Mouse (Mus musculus) ovary, postnatal 10 days (tissue): ENCODE results near the gene Crmp1.
A peak's percentile ranks its signal among the peaks of the same experiment; 100 is the strongest.

ENCODE experiments used
- DNase-seq: peaks from one replicate; pipeline ENCODE4 v3.0.0; 2022; ENCODE audit warnings: low spot score

Gene Crmp1

DNA sequence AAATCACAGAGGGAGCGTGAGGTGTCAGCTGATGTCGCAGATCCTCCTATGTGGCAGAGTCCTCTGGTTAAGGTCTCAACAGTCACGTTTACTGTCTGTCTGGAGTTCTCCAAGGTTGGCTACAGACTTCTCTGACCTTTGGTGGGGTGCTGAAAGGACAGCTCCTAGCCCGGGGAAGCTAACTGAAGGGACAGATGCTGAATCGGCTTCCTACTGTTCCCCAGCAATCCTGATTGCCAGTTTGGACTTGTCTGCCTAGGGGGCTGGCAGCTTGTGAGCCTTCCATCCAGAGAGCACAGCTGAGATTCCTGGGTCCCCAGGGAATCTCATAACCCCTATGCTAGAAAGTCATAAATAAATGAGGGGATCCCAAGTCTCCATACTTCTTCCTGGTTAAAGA lies 1.2 kb upstream of the Crmp1 start:
- DNase-seq, result no peak

DNA sequence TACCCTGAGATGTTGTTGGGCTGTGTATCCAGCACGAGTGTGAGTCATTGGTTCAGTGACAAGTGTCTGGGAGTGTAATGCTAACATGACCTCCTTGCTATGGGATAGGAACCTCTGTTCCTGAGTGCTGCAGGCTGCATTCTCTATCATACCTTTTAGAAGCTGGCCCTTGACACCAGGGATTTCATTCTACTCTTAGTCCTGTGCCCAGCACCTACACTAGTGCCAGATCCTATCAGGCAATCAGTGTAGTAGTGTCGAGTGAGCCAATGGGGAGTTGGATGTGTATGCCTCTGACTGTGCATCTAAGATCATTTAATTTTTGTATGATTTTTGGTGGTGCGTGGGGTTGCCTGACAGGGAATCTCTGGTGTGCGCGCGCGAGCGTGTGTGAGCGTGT lies 516 bp upstream of the Crmp1 start:
- DNase-seq, result no peak

DNA sequence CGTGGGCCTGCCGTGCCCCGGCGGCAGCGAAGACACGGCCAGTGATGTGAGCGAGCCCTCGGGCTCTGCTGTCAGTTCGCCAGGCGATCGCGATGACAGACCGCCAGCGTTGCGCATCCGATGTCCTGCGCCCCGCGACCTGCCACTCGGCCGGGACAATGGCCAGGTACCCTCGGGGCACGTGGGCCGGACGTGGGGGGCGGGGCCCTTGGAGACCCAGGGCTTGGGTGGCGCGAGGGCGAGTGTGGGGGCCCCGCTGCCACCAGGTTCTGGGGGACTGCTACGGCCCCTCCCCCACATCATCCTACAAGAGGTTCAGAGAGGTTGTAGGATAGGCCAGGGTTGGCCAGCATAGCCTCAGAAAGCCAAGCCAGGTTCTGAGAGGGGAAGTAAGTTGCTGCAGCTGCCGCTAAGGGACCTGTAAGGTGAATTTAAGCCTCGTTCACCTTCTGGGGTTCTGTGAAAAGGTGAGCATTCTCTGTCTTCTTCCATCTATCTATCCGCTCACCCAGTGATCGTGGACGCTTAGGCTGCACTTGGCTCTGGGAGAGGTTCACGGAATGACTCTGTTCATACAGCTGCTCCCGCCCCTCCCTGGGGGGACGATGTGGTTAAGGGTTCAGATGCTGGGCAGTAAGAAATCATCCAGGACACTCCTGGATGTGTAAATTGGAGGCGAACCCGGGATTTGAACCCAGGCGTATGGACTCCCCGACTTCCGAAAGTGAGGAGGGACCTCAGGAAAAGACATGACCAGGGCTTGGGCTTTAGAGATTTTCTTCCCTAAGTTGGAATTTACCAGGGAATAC lies 824 bp downstream of the Crmp1 start:
- no peak for DNase-seq

DNA sequence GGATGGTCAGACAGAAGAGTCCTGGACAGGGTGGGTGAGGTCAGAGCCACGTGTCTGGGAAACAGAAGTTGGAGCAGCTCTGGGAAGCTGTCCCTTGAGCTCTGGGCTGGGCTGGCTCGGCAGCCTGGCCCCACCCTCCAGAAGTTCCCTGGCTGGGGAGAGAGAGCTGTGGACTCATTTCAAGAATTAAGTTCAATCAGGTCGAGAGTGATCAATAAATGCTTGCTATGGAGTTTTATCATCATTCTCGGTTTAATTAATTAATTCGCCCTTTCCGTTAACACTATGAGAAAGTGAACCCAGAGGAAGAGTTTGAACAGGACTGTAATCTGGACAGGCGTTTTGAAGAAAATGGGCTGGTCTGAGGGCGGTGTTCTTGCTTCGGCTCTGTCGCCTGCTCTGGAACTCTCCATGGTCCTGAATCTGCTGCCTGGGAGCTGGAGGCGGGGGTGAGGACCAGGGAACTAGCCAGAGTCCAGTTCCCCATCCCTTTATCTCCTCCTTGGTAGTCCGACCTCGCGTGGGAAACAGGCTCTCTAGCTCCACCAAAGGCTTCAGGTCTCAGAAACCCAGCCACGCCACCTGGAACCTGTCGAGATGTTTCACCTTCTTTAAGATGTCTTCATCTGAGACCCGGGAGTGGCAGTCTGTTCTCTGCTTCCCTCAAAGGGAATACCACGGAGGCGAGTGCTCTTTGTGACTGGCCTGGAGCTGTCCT lies 1.6 kb downstream of the Crmp1 start:
- DNase-seq, result peak; percentile 62

DNA sequence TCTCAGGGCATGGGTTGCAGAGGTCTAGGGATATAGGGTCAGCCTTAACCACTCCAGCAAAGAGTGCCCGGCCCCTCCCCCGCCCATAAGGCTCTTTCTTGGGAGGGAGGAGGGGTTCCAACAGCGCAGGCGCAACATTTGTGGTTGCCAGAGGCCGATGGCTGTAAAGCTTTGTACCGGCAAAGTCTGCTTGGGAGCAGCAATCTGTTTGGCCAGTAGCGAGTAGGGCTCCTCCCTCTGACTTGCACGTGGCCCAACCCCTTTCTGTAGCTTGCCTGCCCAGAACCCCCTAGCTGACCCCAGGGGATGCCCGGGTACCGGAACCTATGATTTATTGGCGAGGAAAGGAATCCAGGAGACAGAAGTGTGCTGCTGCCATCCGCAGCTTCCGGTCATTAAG lies 2.4 kb downstream of the Crmp1 start:
- DNase-seq, result no peak

DNA sequence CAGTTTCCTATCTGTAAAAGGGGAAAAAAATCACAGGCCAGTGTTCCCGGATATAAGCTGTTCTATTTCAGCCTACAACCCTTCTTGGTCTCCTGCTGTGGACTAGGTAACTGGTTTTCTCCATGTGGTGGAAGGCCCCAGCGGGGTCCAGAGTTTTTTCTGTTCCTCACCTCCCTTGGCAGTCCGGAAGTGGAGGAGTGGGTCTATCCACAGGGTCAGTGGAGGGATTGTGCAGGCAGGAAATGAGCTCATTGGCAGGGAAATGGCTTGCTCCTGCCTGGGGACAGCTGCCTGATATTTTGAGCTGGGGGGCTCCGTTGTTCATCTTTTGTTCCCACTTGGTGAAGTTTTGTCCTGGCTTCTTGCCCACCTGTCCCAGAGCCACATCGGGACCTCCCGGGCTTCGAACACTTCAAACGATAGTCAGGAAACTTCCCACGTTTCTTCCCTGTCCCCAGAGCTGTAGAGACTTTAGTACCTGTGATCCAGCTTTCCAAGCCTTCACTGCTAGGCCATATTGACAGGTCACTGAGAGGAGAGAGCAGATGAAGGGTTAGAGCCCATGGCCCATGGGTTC lies 3.0 kb downstream of the Crmp1 start:
- DNase-seq, result no peak

DNA sequence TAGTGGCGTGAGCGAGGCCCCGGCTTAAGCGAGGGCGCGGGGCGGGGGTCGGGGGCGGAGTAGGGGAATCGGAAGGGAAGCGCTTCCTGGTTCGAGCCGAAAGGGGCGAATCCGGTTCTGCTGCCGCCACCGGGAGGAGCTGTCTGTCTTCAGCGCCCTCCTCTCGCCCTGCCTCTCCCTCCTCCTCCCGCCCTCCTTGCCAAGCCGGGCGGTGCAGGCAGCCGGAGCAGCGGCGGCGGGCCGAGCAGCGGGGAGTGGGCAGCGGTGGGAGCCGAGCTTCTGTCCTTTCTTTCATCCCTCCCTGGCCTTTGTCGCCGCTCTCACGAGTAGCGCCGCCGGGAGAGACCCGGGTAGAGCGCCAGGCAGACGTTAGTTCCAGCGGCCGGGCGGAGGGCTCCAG lies 3.9 kb downstream of the Crmp1 start:
- DNase-seq, result no peak

DNA sequence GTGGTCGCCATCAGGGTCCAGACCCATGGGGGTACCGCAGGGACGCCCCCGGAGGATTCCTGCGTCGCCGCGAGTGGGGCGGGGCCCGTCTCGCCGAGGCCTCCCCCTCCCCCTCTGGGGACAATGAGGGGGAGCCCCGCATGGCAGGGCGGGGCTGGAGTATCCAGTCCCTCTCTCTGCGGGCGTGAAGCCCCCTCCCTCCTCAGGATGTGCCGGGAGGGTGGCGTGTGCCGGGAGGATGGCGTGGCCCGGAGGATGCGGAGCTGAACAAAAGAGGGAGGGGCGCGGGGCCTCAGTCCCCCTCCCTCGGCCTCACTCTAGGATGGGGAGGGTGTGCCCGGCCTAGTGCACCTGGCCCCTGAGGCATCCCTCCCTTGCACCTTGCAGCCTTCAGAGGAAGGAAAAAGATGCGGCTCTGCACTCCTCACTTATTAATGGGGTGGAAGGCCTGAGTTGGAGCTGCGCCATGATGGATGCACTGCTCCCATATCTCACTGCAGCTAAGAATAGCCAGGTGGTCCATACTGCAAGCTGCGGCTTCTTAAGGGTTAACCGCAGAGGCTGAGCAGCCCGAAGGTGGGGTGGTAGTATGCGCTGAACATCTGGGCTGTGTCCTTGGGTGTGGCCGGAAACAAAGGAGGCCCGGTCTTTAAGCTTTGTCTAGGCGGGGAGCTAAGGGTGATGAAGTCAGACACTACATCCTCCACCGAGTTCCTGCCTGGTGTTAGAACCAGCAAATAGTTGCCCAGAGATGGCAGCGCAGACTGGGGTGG lies 4.6 kb downstream of the Crmp1 start:
- DNase-seq, result no peak

DNA sequence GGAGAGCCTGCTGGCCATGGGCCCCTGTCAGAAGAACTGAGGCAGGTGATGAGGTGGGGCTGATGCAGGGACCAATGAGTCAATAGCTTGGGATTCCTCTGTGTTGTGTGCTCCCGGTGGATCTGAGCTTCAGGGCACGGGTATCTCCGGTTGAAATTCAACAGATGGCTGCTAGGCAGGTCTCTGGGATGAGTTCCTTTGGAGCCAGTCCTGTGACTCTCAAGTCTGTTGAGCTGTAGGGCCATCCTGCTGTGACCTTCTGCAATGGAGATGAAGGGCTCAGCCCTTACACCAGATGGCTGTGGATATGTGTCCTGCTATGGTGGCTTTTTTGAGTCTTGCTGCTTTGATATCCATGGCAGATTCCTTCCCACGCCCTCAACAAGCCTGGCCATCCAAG lies 5.7 kb downstream of the Crmp1 start:
- DNase-seq, result no peak

DNA sequence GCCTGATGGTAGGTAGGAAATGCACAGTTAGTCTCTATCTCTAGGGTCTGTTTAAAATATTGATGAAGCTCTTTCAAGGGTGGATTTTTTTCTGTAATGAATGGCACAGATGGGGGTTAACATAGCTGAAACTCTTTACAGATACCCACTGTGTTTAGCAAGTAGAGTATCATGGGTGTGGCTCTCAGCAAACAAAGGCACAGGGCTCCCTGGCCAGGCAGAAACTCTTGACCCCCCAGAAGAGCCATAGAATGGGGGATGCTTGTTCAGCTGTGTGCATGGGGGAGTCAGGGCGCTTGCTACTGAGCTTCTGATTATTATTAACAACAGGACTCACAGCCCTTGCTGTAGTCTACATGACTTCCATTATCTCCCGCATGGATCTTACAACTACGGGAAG lies 7.1 kb downstream of the Crmp1 start:
- no peak for DNase-seq

DNA sequence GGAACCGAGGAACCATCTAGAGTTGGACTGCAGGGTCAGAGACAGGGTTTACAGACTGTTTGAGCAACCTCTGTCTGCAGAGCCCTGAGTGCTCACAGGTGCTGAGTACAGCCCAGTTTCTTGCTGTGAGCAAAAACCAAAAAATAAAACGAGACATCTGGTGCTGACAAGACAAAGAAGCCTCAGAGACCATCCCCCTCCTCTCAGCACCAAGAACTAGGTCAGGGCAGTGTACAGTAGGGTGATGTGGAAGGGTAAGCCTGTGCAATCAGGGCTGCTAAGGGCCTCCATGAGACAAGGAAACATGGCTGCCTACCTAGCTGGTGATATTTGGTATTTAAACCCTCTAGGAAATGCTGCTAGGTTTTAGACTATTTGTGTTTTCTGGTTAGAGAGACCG lies 9.9 kb downstream of the Crmp1 start:
- DNase-seq, result no peak

DNA sequence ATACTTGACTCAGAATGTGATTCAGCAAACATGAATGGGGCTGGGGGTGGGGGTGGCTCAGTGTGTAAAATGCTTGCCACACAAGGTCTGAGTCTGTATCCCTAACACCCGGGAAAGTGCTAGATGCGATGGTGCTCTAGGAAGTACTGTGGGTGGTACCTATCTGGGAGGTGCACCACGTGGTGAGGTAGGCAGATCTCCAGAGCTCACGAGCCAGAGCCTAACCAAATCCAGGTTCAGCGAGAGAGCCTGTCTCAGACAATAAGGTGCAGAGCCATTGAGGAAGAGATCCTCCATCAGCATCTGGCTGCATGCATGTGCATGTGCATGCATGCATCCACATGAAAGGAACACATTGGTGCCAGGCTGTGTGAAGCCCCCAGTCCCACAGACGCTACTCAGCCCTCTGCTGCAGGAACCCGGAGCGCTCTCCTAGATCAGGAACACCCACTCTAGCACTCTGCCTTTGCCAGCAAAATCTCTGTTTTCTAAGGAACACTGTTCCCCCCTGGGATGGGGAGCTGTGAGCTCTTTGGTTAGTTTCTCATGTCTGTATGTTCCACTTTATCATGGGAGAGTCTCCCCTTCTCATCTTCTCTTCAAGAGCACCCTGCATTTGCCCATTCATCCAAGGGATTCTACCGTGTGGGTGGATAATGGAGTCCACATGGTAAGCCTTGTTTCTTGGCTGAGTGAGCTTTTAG lies 10.5 kb downstream of the Crmp1 start:
- no peak for DNase-seq

DNA sequence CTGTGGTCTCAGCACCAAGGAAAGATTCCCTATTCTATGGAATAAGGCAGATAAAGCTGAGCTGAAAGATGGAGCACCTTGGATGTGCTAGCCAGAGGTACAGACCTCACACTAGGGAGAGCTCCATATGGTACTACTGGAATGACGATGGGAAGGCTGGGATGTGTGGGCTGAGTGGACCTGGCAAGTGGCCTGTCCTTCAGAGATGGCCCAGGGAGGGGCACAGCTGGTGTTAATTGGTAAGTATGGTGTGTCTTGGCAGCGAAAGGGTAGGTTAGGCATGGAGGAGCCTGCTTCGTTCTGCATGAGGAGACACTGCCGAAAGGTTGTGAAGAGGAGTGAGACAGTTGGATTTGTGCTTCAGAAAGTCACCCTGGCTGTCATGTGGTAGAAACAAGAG lies 12.8 kb downstream of the Crmp1 start:
- DNase-seq, result no peak

DNA sequence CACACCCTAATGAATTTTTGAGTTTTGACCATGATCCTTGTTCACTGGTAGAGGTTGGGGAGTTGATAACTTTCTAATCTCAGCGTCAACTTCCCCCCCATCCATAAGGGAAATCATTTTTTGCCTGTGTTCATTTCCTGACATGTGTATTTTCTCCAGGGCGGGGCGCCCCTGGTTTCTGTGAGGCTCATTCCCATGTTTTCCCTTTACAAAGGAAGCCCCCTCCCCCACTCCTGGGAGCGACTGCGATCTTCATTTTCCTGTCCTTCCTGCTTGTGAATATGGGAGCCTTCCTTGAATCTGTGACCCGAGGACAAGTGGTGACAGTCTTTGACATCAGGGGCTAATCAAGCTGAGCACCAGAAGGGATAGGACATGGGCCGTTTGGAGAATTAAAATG lies 15.1 kb downstream of the Crmp1 start:
- DNase-seq, result no peak

DNA sequence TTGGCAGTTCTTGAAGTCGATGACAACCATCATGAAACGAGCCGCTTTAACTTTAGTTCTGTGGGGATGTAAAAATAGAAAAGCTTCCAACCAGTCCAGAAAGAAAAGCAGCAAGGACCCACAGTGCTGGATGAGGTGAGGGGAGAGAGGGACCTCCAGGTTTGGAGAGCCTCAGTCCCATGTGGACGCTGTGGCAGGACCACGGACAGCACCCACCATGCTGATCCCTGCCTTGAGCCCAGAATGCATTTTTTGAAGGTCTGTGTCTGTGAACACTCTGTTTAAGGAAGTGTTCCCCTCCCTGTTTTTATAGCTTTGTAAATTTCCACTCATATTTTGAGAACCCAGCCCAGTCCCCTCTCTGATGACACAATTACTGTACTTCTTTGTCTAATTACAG lies 15.5 kb downstream of the Crmp1 start:
- no peak for DNase-seq

DNA sequence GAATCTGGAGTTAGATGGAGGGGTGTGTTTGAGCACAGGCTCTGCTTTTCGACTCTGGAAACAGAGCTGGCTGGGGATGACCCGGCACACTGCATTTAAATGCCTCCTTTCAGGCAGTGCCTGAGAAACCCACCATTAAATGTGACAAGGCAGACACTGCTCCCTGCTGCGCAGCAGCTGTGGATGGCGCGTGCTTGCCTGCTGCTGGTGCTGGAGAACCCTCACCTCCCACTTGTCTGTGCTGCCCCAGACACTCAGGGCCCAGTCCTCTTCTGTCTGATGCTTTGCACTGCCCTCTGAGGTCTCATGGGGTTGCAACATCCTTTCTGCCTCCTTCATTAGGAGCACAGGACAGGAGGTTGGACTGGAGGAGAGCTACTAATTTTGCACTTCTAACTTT lies 20.0 kb downstream of the Crmp1 start:
- no peak for DNase-seq

DNA sequence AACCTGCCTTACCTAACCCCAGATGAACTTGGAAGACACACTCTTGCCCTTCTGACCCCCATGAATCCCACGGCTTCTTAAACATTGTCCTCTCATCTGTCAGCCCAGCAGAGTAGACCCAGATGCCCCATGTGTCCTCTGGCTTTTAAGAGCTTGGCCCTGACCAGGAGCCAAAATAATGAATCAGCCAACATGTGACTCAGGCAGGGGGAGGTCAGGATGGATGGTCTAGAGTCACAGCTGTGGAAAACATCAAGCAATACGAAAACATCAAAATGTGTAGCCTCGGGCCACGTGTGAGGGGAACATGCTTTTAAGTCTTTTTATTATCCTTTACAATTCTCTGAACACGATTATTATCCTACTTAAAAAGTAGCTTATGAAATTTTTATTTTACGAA lies 22.1 kb downstream of the Crmp1 start:
- no peak for DNase-seq

DNA sequence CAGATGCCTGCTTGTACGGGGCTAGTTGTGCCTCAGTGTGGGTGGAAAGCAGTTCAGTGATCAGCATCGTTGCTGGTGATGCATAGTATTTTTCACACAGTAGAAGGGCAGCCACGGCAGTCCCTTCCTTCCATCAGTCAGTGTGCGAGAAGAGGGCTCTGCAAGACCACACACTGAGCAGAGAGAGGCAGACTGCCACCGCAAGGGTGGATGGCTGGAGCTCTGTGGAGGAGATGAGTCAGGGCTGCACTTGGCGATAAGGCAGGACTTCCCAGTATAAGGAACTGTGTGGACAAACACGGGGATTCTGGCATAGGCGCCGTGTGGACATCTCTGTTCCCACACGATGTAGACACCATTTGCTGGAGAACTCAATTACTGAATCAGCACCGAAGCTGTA lies 39.3 kb downstream of the Crmp1 start:
- no peak for DNase-seq

DNA sequence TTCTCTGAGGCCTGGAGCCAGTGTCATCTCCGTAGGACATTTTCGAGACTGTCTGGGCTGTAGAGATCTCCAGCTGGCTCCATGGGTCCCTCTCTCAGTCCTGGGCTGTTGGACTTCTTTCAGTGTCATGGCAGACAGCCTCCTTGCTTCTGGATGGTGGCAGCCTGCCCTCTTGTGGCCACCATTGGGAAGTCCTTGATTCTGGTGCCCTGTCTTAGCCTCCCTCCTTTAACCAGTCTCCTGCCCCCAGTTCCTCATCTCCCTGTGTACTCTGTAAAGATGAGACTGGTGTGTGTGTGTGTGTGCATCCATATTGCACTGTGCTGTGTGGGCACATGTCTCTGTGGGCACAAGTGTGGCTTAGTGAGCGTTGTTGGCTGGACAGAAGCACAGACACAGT lies 46.6 kb downstream of the Crmp1 start:
- no peak for DNase-seq

DNA sequence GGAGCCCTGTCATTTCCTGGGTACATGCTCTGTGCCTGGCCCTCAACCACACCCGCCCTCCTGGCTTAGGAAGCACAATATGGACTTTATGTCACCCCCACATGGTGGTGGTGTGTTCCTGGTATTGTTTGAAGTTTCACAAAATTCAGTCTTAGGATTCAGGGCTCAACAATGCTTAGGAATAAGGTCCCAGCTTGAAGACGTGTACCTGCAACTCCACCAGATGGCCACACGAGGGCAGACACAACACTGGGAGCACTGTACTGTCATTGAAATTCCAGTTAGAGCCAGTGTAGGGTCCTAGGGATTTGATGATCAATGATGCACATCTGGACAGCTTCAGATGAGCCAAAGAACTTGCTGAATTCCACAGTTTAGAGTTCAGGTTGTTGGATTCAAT lies 47.5 kb downstream of the Crmp1 start:
- DNase-seq, result no peak

DNA sequence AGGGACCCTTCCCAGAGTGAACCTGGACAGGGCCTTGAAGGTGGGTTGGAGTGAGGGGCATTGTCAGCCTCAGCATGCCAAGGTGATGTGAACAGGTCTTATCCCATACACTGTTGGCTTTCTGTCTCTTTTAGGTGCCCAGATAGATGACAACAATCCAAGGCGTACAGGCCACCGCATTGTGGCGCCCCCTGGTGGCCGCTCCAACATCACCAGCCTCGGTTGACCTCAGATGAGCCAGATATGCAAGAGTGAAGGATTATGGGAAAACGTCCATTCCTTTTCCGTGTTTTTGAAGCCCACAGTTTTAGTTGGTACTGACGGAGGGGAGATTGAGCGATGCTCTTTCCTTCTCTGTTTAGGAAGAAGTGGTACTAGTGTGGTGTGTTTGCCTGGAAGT lies 49.2 kb downstream of the Crmp1 start:
- no peak for DNase-seq

DNA sequence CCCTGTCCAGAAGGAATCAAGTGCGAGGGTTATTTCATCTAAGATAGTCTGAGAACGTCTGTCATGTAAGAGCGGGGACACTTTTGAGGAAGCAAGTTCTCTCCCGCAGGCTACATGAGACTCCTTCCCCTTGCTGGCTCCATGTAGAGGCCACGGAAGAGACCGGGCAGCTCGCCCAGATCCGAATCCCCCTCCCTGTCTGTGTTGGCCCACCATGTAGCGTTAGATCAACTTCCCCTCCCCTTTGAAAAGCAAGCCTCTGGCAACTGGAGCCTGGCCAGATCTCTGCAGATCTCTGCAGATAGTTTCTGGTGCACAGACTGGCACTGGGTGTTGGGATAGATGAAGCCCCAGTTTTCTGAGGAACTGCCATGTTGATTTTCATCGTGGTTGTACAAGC lies 55.0 kb downstream of the Crmp1 start:
- no peak for DNase-seq
